Mouse (Mus musculus) spleen, postnatal 10 days (tissue): ENCODE results near the gene Cpm.

Source experiments
- DNase-seq, 2 experiments: peaks; one replicate each; pipeline ENCODE4 v3.0.0; 2021 to 2022; ENCODE audit warnings: low spot score in 2 of 2

Gene Cpm

DNA sequence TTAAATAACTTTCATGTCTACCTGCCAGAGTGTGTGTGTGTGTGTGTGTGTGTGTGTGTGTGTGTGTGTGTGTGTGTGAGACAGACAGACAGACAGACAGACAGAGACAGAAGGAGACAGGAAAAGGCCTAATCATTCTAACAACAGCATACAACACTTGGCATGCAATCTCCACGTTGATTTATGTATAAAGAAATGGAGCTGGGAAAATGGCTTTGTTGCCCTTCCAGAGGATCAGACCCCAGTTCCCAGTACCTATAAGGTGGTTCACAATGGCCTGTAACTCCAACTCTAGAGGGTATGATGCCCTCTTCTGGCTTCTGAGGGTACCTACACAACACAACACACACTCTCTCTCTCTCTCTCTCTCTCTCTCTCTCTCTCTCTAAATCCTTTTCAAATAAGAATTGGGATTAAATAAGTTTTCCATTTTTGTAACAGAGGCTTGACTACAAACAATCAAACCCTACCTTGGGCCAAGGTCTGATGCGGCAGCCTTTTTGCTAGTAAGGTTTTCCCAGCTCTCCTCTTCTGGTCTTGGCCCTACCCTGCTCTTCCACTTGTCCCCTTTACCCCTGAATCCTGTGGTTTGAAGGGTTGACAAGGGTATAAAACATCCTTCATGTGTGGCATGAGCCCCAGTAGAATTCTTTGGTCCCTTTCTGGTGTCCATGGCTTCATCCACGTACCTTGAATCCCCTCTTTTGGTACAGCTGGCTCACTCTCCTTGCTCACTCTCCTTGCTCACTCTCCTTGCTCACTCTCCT, 6.7 kb downstream of the Cpm start:
- no peak for DNase-seq

GRCm38 (mm10) chr10:117637062-117637744, 7.9 kb downstream of the Cpm start:
- no peak for DNase-seq

GRCm38 (mm10) chr10:117637745-117638577, 8.7 kb downstream of the Cpm start:
- no peak for DNase-seq

DNA sequence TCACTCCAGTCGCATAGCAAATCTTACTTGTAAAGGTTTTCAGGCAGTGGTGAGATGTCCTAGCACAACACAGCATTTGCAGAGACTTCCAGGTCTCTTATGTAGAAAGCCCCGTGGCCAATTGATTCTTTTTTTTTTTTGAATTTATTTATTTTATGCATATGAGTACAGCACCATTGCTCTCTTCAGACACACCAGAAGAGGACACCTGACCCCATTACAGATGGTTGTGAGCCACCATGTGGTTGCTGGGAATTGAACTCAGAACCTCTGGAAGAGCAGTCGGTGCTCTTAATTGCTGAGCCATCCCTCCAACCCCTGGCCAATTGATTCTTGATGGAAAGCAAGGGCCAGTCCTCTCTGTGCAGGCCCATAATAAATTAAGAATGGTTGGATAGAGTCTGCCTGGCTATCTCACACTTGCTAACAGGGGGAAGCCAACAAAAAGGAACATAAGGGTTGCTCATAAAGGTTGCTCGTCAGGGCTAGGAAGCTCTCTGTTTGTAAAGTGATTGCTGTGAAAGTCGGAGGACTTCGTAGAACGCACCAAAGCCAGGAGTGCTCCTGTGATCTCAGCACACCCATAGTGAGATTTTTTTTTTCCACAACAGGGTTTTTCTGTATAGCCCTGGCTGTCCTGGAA, 9.4 kb downstream of the Cpm start:
- no peak for DNase-seq

- no peak for DNase-seq
Observed at GRCm38 (mm10) chr10:117639221-117639599, 9.9 kb downstream of the Cpm start.

- DNase-seq: peak in 1 of 2 experiments; percentile 26
Observed at GRCm38 (mm10) chr10:117639899-117640594, 10.7 kb downstream of the Cpm start.

- DNase-seq: no peak
Observed at GRCm38 (mm10) chr10:117640595-117641078, 11.3 kb downstream of the Cpm start.

DNA sequence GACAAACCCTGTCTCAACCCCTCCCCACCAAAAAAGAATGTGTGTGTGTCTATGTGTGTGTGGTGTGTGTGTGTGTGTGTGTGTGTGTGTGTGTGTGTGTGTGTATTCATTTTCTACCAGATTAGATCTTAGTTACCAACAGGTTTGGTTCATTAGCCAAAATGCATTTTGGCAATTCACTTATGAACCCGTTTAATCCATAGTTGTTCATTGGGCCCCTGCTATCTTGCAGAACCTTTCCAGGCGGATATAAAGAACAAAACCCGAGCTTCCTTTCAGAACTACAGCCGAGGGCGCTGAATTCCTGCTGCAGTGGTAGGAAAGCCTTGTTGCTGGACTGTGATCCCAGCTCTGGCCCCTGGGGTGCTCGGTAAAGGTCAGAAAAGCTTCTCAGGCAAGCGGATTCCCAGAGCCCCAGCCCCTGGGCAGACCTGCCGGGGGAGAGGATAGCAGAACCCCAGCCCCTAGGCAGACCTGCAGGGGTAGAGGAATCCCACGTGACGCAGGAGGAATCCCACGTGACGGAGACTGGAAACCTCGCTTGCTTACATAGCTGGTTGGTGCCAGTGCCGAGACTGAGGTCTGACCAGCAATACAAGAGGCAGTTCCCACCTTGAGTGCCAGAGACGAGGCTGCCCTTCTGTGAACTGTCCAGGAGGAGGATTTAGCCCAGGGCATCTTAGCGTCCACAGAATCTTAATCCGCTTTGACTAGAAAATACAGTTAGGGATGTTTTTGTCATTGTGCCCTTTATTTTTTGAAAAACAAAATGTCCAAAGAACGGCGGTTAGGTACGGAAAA, 12.3 kb downstream of the Cpm start:
- no peak for DNase-seq

DNA sequence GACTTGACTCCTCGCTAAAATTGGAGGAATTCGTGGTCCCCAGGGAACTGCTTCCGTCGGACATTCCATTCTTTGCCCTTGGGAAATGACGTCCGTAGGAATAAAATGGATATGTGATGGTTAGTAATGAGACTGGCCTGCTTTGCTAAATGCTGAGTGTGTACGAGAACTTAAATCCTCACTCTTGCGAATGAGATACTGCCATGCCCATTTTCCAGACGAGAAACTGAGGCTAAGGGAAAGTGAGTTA, 12.8 kb downstream of the Cpm start:
- no peak for DNase-seq

GRCm38 (mm10) chr10:117642491-117643262, 13.4 kb downstream of the Cpm start:
- no peak for DNase-seq

DNA sequence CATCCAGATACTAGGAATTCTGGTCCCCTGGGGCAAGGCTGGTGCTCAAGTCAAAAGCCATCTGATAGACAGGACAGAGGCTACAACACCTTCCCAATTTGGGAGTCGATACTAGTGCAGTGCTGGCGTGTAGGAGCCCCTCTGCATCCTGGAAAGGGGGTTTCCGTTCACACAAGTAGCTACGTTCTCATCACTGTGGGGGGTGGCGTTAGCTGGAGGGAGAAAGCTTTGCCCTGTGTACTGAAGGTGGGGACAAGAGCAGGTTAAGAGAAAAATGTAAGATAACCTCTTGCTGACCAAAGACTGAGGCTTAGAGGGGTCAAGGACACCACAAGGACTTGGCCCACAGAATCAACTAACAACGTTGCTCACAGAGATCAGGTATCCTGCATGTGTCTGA, 14.0 kb downstream of the Cpm start:
- DNase-seq: no peak

DNA sequence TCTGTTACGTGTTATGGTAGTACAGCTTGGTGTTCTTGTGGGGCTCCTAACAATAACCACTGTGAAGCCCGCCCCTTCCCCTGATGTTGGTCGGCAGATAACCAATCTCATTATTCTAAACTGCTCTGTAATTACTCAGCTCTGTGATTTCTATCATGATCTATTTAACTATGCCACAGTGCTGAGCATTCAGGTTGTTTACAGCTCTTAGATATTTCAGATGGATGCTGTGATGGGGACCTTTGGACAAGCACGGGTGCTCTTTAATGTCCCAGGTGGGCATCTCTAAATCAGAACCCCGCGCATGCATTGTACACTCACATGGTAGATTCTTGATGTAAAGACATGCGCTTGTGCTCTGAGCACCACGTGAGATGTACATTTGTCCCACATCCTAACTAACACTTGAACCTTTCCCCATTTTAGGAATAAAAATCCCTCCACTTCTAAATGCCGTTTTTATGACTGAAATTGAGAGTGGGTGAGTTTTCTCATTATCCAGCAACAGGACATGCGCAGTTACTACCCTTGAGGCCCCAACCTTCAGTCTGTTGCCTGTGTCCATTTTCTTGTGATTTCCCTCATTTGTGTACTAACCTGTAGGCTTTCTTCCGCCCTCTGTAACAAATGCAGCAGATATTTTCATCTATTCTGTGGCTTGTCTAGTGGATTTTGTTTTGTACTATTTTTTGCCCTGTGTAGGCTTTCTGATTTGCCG, 14.6 kb downstream of the Cpm start:
- DNase-seq: no peak

- DNase-seq: no peak
Observed at GRCm38 (mm10) chr10:117644429-117644748, 15.1 kb downstream of the Cpm start.

DNA sequence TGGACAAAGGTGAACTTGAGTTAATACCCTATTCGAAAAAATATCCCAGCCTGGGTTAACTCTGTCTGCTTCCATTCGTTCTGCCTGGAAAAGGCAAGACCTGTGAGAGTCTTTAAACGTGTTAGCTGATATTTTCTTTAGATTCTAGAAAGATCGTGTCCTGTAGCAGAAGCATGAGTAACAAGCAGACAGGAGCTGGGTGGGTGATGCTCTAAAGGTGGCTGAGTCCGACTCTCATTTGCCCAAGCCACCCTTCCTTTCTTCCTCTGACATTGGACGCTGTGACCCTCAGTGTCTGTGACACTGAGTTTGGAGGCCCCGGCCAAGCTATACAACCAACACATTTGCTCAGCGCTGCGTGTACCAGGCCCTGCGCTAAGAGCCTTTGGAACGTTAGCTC, 15.5 kb downstream of the Cpm start:
- no peak for DNase-seq

DNA sequence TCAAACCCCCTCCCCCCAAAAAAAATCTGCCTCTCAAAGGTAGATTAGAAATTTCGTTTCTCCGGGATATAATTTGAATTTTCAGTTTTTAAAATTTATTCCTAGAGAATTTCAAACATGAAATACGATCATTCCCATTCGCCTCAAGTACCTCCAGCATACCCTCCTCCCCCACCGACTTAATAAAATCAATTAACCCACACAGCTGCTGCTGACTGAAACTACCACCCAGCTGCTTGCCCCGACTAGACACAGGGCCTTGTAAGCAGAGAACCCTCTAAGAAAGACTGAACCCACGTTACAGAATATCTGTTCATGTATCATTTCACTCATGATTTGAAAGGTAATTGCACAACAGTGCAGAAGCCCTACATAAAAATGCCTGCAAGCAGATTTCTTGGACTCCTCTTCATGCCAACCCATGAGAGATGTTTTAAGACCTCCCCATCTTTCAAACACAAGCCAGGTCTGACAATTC, 16.2 kb downstream of the Cpm start:
- DNase-seq: no peak

- DNase-seq: no peak
Observed at GRCm38 (mm10) chr10:117646482-117647157, 17.3 kb downstream of the Cpm start.

GRCm38 (mm10) chr10:117647158-117647505, 17.8 kb downstream of the Cpm start:
- DNase-seq: peak in 1 of 2 experiments; percentile 44

DNA sequence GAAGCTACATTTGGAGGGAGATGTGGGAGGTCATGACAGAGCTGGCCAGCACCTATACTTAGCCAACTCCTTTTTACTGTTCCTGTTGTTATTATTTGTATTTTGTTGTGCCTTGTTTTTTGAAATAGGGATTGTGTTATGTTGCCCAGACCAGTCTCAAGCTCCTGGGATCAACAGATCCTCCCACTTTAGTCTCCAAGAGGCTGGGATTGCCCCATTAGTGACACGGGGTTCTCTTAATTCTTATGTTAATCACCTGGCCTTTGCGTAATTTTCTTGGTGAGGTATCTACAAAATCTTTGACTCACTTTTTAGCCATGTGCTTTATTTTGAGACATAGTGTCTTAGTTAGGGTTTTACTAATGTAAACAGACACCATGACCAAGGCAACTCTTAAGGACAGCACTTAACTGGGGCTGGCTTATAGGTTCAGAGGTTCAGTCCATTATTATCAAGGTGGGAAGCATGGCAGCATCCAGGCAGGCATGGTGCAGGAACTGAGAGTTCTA, 18.7 kb downstream of the Cpm start:
- no peak for DNase-seq

DNA sequence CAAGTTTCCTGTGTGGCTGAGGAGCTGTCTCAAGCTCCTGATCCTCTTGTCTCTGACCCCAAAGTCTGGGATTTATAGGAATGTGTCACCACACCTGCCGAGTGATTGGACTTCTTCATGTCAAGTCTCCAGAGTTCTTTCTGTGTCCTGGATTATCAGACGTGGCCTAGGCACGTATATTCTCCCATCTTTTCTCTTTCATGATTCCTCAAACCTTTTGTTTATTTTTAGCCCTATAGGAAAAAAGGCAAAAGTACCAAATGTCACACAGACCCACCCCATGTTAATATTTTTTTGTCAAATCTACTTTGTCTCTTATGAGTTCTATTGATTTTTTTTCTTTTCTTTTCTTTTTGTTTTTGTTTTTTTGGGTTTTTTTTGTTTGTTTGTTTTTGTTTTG, 19.3 kb downstream of the Cpm start:
- DNase-seq: no peak
